Mouse (Mus musculus) adrenal gland (tissue): ENCODE measurements around the gene Olfr671.
"Not testable (repeated sequence)": the region's sequence is repeated elsewhere in the genome, so short reads cannot be mapped to it uniquely, and the experiment has no call there.

Experiments used
- intact Hi-C: fragments of 180-260 bp; cut with DNase I; formaldehyde crosslinking; loops from one replicate; pipeline ENCODE4 v1.15.1; 2025
- long read RNA-seq, 2 experiments: library from polyadenylated mRNA; unstranded; transcript quantifications; one replicate each; pipeline ENCODE4 v2.0.0; 2020; ENCODE audit warnings: borderline replicate concordance in 1 of 2; ENCODE audit not compliant: insufficient replicate concordance in 1 of 2

Olfr671 gene
- long read RNA-seq, experiment 1 = 0 reads
- long read RNA-seq, experiment 2 = 0 reads

GRCm38 (mm10) chr7:104979026-104979425 lies at the start of gene Olfr671:
Gene Olfr671 (minus strand): TSS chr7:104979126.
- intact Hi-C loops = no loop called here

DNA sequence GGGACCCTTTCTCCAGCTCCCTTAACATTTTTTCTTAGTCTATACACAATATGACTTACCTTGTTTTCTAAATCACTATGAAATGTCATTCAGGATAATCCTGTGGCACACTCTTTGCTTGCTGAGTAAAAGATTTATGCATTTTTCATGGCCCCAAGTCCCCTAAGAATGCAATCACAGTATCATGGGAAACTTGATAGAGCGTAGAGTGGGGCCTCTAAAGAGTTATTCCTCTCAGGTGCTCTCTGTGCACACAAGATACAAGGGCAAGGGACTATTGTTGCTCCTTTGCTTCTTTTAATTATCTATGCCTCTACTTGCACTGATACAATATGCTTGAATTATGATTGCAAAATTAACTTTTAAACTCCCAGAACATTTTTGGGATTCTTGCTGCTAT lies 49.4 kb upstream of the Olfr671 start, which contains the start of gene Olfr675:
Gene Olfr675, minus strand, starts transcription at position 101 of the 400 bp plus-strand sequence.
- intact Hi-C loops = no loop called here

GRCm38 (mm10) chr7:105022530-105022929 lies 43.6 kb upstream of the Olfr671 start:
- intact Hi-C loops = no loop called here

DNA sequence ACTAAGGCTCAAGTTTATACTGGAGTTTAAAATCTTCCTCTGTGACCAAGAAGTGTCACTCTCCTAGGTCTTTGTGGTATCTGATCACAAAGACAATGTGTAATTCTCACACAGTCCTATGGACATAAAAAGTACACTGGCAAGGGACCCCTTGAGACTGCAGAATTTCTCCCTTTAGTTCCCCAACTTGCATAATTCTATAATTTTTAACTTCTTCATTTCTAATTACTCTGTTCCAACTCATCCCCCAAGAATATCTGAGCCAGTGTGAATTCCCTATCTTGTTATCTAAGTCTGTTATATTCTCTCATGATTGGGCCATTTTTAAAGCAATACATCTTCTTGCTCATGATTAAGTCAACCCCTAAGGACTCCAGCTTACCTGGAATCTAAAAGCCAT lies 23.0 kb upstream of the Olfr671 start, which contains the start of gene Olfr672:
Gene Olfr672, minus strand, starts transcription at position 101 of the 400 bp plus-strand sequence.
- intact Hi-C loops = no loop called here

DNA sequence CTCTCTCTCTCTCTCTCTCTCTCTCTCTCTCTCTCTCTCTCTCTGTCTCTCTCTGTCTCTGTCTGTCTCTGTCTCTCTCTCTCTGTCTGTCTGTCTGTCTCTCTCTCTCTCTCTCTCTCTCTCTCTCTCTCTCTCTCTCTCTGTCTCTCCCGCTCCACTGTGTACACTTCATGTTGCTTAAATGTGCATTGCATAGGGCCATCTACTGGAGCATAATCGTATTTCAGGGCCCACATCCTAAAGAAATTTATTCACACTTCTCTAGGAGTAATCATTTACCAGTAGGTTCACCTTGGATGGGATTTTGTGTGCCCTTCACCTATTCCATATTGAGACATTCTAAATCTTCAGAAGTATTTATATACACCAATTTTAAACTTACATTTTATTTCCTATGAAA lies 6.4 kb downstream of the Olfr671 start:
- intact Hi-C loops = not testable (repeated sequence)

GRCm38 (mm10) chr7:104962520-104962919 lies 16.4 kb downstream of the Olfr671 start, which contains the start of gene Olfr670:
Gene Olfr670 (minus strand): TSS chr7:104962620.
- intact Hi-C loops = no loop called here

GRCm38 (mm10) chr7:104950234-104950633 lies 28.7 kb downstream of the Olfr671 start:
- intact Hi-C loops = not testable (repeated sequence)

DNA sequence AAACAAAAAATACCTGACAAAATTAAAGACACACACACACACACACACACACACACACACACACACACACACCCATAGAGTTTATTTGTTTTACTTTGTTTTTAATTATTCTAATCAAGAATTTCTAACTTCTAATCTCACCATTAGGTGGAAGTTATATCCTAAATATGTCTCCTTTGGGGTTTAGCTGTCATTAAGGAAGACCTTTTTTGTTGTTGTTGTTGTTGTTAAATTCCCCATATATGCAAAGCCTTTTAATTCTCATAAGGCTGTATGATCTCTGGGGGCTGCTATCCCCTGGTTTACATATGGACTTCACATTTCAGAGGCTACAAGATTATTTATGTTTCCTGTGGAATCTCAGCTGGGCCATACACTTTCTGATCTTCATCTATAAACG lies 45.0 kb downstream of the Olfr671 start, which contains the start of gene Olfr669:
Gene Olfr669, plus strand, starts transcription at position 301 of the 400 bp plus-strand sequence.
- intact Hi-C loops = no loop called here

DNA sequence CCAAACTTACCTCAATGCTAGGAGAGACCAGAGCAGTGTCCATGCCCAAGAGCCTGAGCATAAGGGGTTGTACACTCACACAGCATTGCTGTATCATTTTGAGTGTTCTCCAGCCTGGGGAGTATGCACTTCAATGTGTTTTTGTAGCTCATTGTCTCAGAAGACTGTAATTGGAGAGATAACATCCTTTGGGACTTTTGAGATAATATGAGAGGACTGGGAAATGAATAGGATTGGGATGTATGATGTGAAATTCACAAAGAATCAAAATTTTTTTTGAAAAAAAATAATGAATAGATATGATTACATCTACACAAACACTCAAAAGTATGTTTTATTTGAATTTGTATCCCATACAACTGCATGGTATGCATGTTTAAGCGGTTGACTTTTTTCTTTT lies 51.0 kb downstream of the Olfr671 start, which contains the start of gene Olfr668:
Gene Olfr668, minus strand, starts transcription at position 101 of the 400 bp plus-strand sequence.
- intact Hi-C loops = no loop called here
